Mouse (Mus musculus) embryonic facial prominence, embryonic 12.5 days (tissue): ENCODE data around the gene Olfr1369-ps1. TPM values are rescaled to one million over a fixed set of nuclear protein-coding genes. Genes with fewer than 3 reads are reported as not detected.
A peak's percentile ranks its signal among the peaks of the same experiment; 100 is the strongest.
"Not testable (repeated sequence)": the region's sequence is repeated elsewhere in the genome, so short reads cannot be mapped to it uniquely, and the experiment has no call there.

ENCODE experiments used
- ATAC-seq: fragments of 200-750 bp; cut with Nextera tagmentation; 2 replicates; pipeline ENCODE4 v1.8.0; 2017; ENCODE audit not compliant: insufficient number of reproducible peaks, insufficient read depth, low FRiP score, low TSS enrichment
- H3K27ac ChIP-seq: fragments of 300-500 bp; sonication (generic); 2 replicates; pipeline ENCODE4 v1.5.1; 2016; ENCODE audit warnings: mild to moderate bottlenecking
- H3K27me3 ChIP-seq: fragments of 300-500 bp; sonication (generic); 2 replicates; pipeline ENCODE4 v1.6.1; 2016; ENCODE audit warnings: mild to moderate bottlenecking, moderate library complexity
- H3K36me3 ChIP-seq: fragments of 300-500 bp; sonication (generic); 2 replicates; pipeline ENCODE4 v1.6.1; 2016; ENCODE audit warnings: mild to moderate bottlenecking
- H3K4me1 ChIP-seq: fragments of 300-500 bp; sonication (generic); 2 replicates; pipeline ENCODE4 v1.6.1; 2016
- H3K4me2 ChIP-seq: fragments of 300-500 bp; sonication (generic); replicated peaks from 2 replicates; pipeline ENCODE4 v1.6.1; 2016; ENCODE audit warnings: mild to moderate bottlenecking, moderate library complexity
- H3K4me3 ChIP-seq: fragments of 300-500 bp; sonication (generic); 2 replicates; pipeline ENCODE4 v1.5.1; 2016; ENCODE audit warnings: mild to moderate bottlenecking
- H3K9ac ChIP-seq: fragments of 300-500 bp; sonication (generic); 2 replicates; pipeline ENCODE4 v1.6.1; 2016; ENCODE audit warnings: mild to moderate bottlenecking, moderate library complexity
- H3K9me3 ChIP-seq: fragments of 300-500 bp; sonication (generic); 2 replicates; pipeline ENCODE4 v1.6.1; 2016; ENCODE audit warnings: mild to moderate bottlenecking, moderate library complexity
- WGBS: fragments of 180-500 bp; shearing (Covaris S2); methylation state at CpG from one replicate; pipeline ENCODE4 v1.1.7; 2016; 5-methylcytosine and 5-hydroxymethylcytosine counted together
- polyA plus RNA-seq: library from polyadenylated mRNA; unstranded; fragments of >200 nt; fragmentation: Nextera tagmentation; extraction: Ambion mirVana; gene quantifications from 2 replicates; pipeline ENCODE4 v1.2.1, GENCODE M21; 2016

Olfr1369-ps1 gene
- polyA plus RNA-seq: 0.04 TPM in 1 of 2 replicates, not detected in the other

DNA sequence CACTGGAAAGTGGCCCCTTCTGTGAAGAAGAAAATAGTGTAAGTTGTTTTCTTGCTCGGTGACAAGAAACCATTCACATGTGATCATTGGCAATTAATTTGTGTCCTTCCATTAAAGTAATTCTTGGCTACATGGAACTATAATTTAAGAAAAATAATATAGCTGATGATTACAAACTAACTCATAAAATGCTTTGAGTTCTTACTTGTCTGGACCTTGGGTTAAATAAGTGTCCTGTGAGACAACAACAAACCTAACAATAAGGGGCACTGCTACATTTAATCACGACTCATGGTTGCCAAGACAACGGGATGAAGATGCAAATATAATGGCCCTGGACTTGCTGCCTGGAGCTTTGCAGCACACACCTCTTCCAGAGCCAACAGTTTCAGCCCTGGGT is at the start of gene Olfr1369-ps1:
TSS of gene Olfr1369-ps1 (plus strand) at position 301 of the 400 bp plus-strand sequence.
- ATAC-seq, H3K27ac ChIP-seq, H3K9ac ChIP-seq, H3K4me1 ChIP-seq, H3K27me3 ChIP-seq, H3K9me3 ChIP-seq, H3K4me2 ChIP-seq, H3K36me3 ChIP-seq, H3K4me3 ChIP-seq: not testable (repeated sequence)
- 81% methylated on average over 3 of the region's 3 CpGs for WGBS

- no peaks in the 10 kb centered on the region for H3K36me3 ChIP-seq
- WGBS: 87% methylated on average over 2 of the region's 2 CpGs
- no peak overlapping the region for H3K27ac ChIP-seq
- H3K9ac ChIP-seq: no peak overlapping the region
- no peak overlapping the region for H3K4me3 ChIP-seq
- H3K27me3 ChIP-seq: no peaks in the 10 kb centered on the region
- H3K9me3 ChIP-seq: no peaks in the 10 kb centered on the region
- H3K4me2 ChIP-seq: no peak overlapping the region
- no peaks in the 10 kb centered on the region for H3K4me1 ChIP-seq
- ATAC-seq: no peak
Measured at GRCm38 (mm10) chr13:21066021-21066420, 45.3 kb upstream of the Olfr1369-ps1 start.

DNA sequence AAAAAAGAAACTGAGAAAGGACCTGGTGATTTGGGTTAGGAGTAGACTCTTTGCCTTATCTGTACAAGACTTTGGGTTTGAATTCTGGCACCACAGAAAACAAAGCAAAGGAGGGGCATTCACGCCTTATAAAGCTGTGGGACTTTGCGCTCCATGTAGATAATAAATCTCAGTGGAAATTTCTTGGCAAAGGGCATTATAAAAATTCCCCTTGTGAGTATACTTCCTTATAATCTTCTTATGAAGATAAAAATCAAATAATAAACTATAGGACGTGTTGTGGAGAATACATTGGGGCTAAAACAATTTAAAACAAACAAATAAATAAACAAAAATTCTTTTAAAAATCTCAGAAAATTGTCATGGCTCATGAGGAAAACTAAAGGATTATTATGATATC is 36.4 kb upstream of the Olfr1369-ps1 start, which contains the start of gene Olfr1370:
TSS of gene Olfr1370 (minus strand) at position 101 of the 400 bp plus-strand sequence.
- WGBS: 78% methylated on average over 3 of the region's 3 CpGs
- no peak within 1 kb of the TSS for H3K9ac ChIP-seq
- no peaks in the 10 kb centered on the region for H3K9me3 ChIP-seq
- no peaks in the 10 kb centered on the region for H3K27me3 ChIP-seq
- no peak for ATAC-seq
- no peaks in the 10 kb centered on the region for H3K4me1 ChIP-seq
- no peak within 1 kb of the TSS for H3K4me2 ChIP-seq
- no peak within 1 kb of the TSS for H3K4me3 ChIP-seq
- no peaks in the 10 kb centered on the region for H3K36me3 ChIP-seq
- no peak within 1 kb of the TSS for H3K27ac ChIP-seq

- Histone ChIP-seq H3K4me1 (no peaks in the 10 kb centered on the region), H3K4me2 (no peak overlapping the region), H3K9me3 (no peaks in the 10 kb centered on the region), H3K9ac (no peak overlapping the region), H3K4me3 (no peak overlapping the region), H3K36me3 (no peaks in the 10 kb centered on the region), H3K27ac (no peak overlapping the region), H3K27me3 (no peaks in the 10 kb centered on the region)
- no peak for ATAC-seq
- WGBS: 72% methylated on average over 2 of the region's 2 CpGs
Measured at GRCm38 (mm10) chr13:21082686-21083085, 28.6 kb upstream of the Olfr1369-ps1 start.

DNA sequence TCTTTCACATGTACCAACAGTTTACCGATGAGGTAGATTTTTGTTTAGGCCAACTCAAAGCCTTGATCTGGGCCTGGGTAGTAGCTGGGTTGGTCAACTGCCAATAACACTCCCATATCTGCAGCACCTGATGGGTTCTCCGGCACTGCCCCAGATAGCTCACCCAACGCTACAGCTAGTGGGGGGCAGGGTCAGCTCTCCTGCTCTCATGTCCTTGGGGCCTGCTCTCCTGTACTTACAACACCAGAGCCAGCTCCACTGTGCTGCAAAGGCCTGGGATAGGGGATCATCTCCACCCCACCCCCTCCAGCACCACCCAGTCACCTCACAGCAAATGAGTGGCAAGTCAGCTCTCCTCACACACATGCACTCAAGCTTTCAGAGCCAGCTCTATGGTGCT is 1.5 kb upstream of the Olfr1369-ps1 start:
- H3K4me1 ChIP-seq: no peaks in the 10 kb centered on the region
- no peaks in the 10 kb centered on the region for H3K9me3 ChIP-seq
- H3K4me3 ChIP-seq: no peak overlapping the region
- WGBS: 94% methylated on average over 3 of the region's 3 CpGs
- ATAC-seq: no peak
- H3K27me3 ChIP-seq: no peaks in the 10 kb centered on the region
- no peaks in the 10 kb centered on the region for H3K36me3 ChIP-seq
- no peak overlapping the region for H3K27ac ChIP-seq
- H3K9ac ChIP-seq: no peak overlapping the region
- no peak overlapping the region for H3K4me2 ChIP-seq

DNA sequence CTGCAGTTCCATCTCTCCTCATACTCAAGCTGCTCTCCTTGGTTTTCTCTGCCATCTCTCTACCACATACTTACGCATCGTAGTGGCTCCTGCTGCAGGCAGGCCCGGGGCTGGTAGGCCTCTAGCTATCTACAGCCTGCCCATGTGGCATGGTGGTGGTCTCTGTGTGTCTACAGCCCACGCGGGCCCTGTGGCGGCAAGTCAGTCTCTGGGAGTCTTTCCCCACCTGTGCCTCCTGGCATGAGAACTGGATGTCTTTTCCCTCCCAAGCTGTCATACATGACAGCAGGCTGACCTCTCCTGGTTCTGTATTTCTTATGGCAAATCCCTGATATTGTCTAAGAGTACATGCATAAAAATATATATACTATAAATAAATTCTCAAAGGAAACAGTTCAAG is 842 bp upstream of the Olfr1369-ps1 start:
- WGBS: 80% methylated on average over 6 of the region's 6 CpGs
- H3K27ac ChIP-seq: no peak overlapping the region
- H3K4me1 ChIP-seq: no peaks in the 10 kb centered on the region
- H3K9ac ChIP-seq: no peak overlapping the region
- H3K36me3 ChIP-seq: no peaks in the 10 kb centered on the region
- no peak overlapping the region for H3K4me3 ChIP-seq
- ATAC-seq: no peak
- no peaks in the 10 kb centered on the region for H3K9me3 ChIP-seq
- no peak overlapping the region for H3K4me2 ChIP-seq
- no peaks in the 10 kb centered on the region for H3K27me3 ChIP-seq

DNA sequence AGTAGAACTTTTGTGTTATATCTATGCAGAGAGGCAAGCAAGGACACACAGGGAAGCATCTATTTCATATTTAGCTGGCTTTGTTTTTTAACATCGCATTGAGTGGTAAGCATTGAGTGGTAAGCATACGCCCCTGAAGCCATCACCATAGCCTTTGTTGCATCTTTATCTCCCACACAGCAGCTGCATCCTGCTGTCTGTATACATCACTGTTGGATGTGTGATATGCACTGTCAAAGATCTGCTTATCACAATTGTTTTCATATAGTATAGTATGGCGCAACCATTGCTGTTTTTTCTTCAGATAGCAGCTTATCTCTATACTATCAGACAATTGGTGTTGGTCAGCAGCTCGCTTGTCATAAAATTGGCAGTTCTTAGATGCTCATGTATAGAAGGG is 2.8 kb downstream of the Olfr1369-ps1 start:
- no peak overlapping the region for H3K9ac ChIP-seq
- H3K4me1 ChIP-seq: no peaks in the 10 kb centered on the region
- no peaks in the 10 kb centered on the region for H3K9me3 ChIP-seq
- no peaks in the 10 kb centered on the region for H3K36me3 ChIP-seq
- ATAC-seq: no peak
- no peak overlapping the region for H3K4me2 ChIP-seq
- WGBS: 86% methylated on average over 4 of the region's 4 CpGs
- no peak overlapping the region for H3K27ac ChIP-seq
- H3K4me3 ChIP-seq: no peak overlapping the region
- H3K27me3 ChIP-seq: no peaks in the 10 kb centered on the region

DNA sequence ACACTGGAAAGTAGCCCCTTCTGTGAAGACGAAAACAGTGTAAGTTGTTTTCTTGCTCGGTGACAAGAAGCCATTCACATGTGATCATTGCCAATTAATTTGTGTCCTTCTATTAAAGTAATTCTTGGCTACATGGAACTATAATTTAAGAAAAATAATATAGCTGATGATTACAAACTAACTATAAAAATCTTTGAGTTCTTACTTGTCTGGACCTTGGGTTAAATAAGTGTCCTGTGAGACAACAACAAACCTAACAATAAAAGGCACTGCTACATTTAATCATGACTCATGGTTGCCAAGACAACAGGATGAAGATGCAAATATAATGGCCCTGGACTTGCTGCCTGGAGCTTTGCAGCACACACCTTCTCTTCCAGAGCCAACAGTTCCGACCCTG is 18.1 kb downstream of the Olfr1369-ps1 start, which contains the start of gene Olfr263:
TSS of gene Olfr263 (plus strand) at position 301 of the 400 bp plus-strand sequence.
- not testable (repeated sequence) for H3K4me2 ChIP-seq, ATAC-seq

DNA sequence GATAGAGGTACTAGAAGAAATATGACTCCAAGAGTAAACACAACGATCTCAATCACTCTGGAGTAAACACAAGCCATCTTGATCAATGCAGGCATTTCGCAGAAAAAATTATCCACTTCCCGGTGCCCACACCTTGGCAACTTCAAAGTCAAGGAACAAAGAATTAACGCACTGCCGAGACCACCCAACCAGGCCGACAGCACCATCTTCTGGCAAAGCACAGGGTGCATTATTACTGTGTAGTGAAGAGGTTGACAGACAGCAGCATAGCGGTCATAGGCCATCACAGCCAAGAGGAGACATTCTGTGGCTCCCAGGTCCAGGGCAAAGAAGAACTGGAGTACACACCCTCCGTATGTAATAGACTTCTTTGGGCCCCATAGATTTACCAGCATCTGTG is 31.1 kb downstream of the Olfr1369-ps1 start:
- Histone ChIP-seq H3K27me3 (no peaks in the 10 kb centered on the region), H3K9ac (no peak overlapping the region), H3K4me1 (no peaks in the 10 kb centered on the region), H3K27ac (no peak overlapping the region), H3K4me2 (no peak overlapping the region), H3K9me3 (no peaks in the 10 kb centered on the region), H3K4me3 (no peak overlapping the region), H3K36me3 (no peaks in the 10 kb centered on the region)
- WGBS: 44% methylated on average over 8 of the region's 8 CpGs
- no peak for ATAC-seq

More for the DNA sequence above, 18.1 kb downstream of the Olfr1369-ps1 start, which contains the start of gene Olfr263:
- H3K27ac ChIP-seq, H3K4me3 ChIP-seq, H3K9me3 ChIP-seq, H3K36me3 ChIP-seq, H3K4me1 ChIP-seq, H3K9ac ChIP-seq, H3K27me3 ChIP-seq: not testable (repeated sequence)
- 81% methylated on average over 3 of the region's 3 CpGs for WGBS

DNA sequence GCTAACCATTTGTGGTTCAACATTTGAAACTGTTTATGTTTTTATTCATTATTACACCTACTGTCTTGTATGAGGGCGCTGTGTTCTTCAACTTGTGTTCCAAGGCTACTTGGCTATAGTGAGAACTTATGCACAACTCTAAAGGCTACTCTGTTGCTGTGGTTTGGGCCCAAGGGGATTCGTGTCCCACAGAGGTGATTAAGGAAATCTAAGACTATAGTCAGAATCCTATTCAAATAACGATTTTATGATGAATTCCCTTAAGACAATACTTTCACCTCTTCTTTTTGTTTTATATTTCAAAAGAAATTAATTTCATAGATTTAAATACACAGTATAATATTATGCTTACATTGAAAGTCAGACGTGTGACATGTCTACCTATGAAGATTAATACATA is 34.5 kb downstream of the Olfr1369-ps1 start, which contains the start of gene Olfr1368:
TSS of gene Olfr1368 (minus strand) at position 101 of the 400 bp plus-strand sequence.
- no peak within 1 kb of the TSS for H3K27ac ChIP-seq
- no peak within 1 kb of the TSS for H3K4me3 ChIP-seq
- no peaks in the 10 kb centered on the region for H3K27me3 ChIP-seq
- H3K36me3 ChIP-seq: no peaks in the 10 kb centered on the region
- no peaks in the 10 kb centered on the region for H3K4me1 ChIP-seq
- no peaks in the 10 kb centered on the region for H3K9me3 ChIP-seq
- no peak within 1 kb of the TSS for H3K4me2 ChIP-seq
- WGBS: 76% methylated on average over 4 of the region's 4 CpGs
- no peak within 1 kb of the TSS for H3K9ac ChIP-seq
- no peak for ATAC-seq

- Histone ChIP-seq H3K9me3 (no peaks in the 10 kb centered on the region), H3K27ac (no peak overlapping the region), H3K4me3 (no peak overlapping the region), H3K4me2 (no peak overlapping the region), H3K27me3 (no peaks in the 10 kb centered on the region), H3K9ac (no peak overlapping the region), H3K36me3 (no peaks in the 10 kb centered on the region), H3K4me1 (no peaks in the 10 kb centered on the region; the same call in 1 of the 2 replicates)
- no peak for ATAC-seq
- WGBS: 82% methylated on average over 5 of the region's 5 CpGs
Measured at GRCm38 (mm10) chr13:21155888-21156287, 44.6 kb downstream of the Olfr1369-ps1 start.

- 9% methylated on average over 9 of the region's 9 CpGs for WGBS
- H3K9me3 ChIP-seq: no peaks in the 10 kb centered on the region
- H3K4me3 ChIP-seq: peak overlapping the region; percentile 57
- no peak overlapping the region for H3K9ac ChIP-seq
- no peaks in the 10 kb centered on the region; the same call in 1 of the 2 replicates for H3K4me1 ChIP-seq
- H3K36me3 ChIP-seq: no peaks in the 10 kb centered on the region
- peak overlapping the region; percentile 76 for H3K4me2 ChIP-seq
- ATAC-seq: no peak
- H3K27ac ChIP-seq: no peak overlapping the region
- H3K27me3 ChIP-seq: no peaks in the 10 kb centered on the region
Measured at GRCm38 (mm10) chr13:21158071-21158470, 46.8 kb downstream of the Olfr1369-ps1 start.
